Mouse (Mus musculus) lung, postnatal 0 days (tissue): Measurements from ENCODE around the gene Acaca. TPM values are rescaled to one million over a fixed set of nuclear protein-coding genes. Genes with fewer than 3 reads are reported as not detected.
"Not testable (repeated sequence)": the region's sequence is repeated elsewhere in the genome, so short reads cannot be mapped to it uniquely, and the experiment has no call there.

Experiments
- ATAC-seq: fragments of 200-750 bp; cut with Nextera tagmentation; 2 replicates; pipeline ENCODE4 v1.8.0; 2017; ENCODE audit warnings: moderate library complexity
- DNase-seq: peaks from one replicate; pipeline ENCODE4 v3.0.0-alpha.2; 2016; ENCODE audit warnings: low spot score
- H3K27ac ChIP-seq: fragments of 300-500 bp; sonication (generic); 2 replicates; pipeline ENCODE4 v1.5.1; 2014; ENCODE audit warnings: antibody characterized with exemption, mild to moderate bottlenecking, low read length, mixed read lengths
- H3K27me3 ChIP-seq: fragments of 300-500 bp; sonication (generic); replicated peaks from 2 replicates; pipeline ENCODE4 v1.6.1; 2014; ENCODE audit warnings: low read length, mixed read lengths; ENCODE audit not compliant: insufficient read depth
- H3K36me3 ChIP-seq: fragments of 300-500 bp; sonication (generic); 2 replicates; pipeline ENCODE4 v1.6.1; 2014; ENCODE audit warnings: low read length, mixed read lengths; ENCODE audit not compliant: insufficient read depth
- H3K4me1 ChIP-seq: fragments of 300-500 bp; sonication (generic); 2 replicates; pipeline ENCODE4 v1.6.1; 2014; ENCODE audit warnings: antibody characterized with exemption, low read depth, low read length, mixed read lengths; ENCODE audit not compliant: insufficient read depth
- H3K4me2 ChIP-seq: fragments of 300-500 bp; sonication (generic); replicated peaks from 2 replicates; pipeline ENCODE4 v1.6.1; 2014; ENCODE audit warnings: low read depth, mild to moderate bottlenecking, low read length, moderate library complexity, mixed read lengths
- H3K4me3 ChIP-seq: fragments of 300-500 bp; sonication (generic); 2 replicates; pipeline ENCODE4 v1.5.1; 2014; ENCODE audit warnings: low read depth, low read length
- H3K9ac ChIP-seq: fragments of 300-500 bp; sonication (generic); replicated peaks from 2 replicates; pipeline ENCODE4 v1.6.1; 2014; ENCODE audit warnings: low read depth, mild to moderate bottlenecking
- H3K9me3 ChIP-seq: fragments of 300-500 bp; sonication (generic); 2 replicates; pipeline ENCODE4 v1.6.1; 2016; ENCODE audit warnings: low read length, mixed read lengths
- CTCF ChIP-seq: IDR thresholded peaks from 2 replicates; pipeline ENCODE4 v1.5.1; 2016; ENCODE audit warnings: antibody characterized with exemption, mild to moderate bottlenecking
- EP300 ChIP-seq: IDR thresholded peaks from 2 replicates; pipeline ENCODE4 v1.6.1; 2016; ENCODE audit warnings: antibody characterized with exemption, mild to moderate bottlenecking, control low read depth
- WGBS: fragments of 180-500 bp; shearing (Covaris S2); extraction: QIAGEN DNeasy Blood & Tissue Kit; methylation state at CpG from one replicate; pipeline ENCODE4 v1.1.7; 2014; 5-methylcytosine and 5-hydroxymethylcytosine counted together
- polyA plus RNA-seq: library from polyadenylated mRNA; unstranded; fragments of >200 nt; fragmentation: Nextera tagmentation; extraction: Ambion mirVana; gene quantifications from 2 replicates; pipeline ENCODE4 v1.2.1, GENCODE M21; 2015

The Acaca gene
- polyA plus RNA-seq, 1 experiment from 2014 or later = 6.5 TPM

DNA sequence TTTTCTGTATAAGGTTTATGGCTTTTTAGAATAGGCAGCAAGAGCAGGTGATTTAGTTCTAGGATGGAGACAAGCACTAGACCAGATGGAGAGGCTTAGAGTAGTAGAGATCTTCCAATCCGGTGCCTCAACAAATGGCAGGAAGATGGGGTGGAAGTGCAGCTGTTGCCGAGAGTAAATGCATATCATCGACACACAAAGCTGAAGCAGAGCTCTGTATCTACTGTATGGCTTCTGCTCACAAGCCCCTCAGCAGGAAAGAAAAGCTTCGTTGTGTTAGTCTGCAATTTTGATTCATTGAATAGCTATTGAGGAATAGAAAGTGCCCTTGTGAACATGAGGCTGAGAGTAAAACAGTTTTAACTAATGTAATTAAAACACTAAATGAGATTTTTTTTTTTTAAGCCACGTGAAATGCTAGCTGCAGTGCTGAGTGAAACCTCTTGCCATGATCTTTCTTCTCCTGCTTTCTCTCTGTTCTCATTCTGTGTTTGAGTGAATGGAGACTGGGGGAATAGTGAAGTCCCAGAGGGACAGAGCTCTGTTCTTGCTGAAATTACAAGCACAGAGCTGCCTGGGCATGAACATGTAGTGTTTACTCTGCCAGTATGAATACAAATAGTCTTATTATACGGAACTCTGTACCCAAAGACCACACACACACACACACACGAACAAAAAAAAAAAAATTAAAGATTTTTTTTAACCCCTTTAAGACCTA lies 194.7 kb downstream of the Acaca start:
- H3K27me3 ChIP-seq = no peaks in the 10 kb centered on the region
- no peak for ATAC-seq
- no peak overlapping the region for H3K9ac ChIP-seq
- DNase-seq = no peak
- no peak overlapping the region for H3K27ac ChIP-seq
- H3K4me1 ChIP-seq = no peaks in the 10 kb centered on the region
- no peaks in the 10 kb centered on the region for H3K9me3 ChIP-seq
- WGBS = 65% methylated on average over 7 of the region's 7 CpGs
- H3K4me2 ChIP-seq = no peak overlapping the region
- TF ChIP-seq CTCF = no peak
- no peak for TF ChIP-seq EP300
- no peak overlapping the region for H3K4me3 ChIP-seq
- no peaks in the 10 kb centered on the region for H3K36me3 ChIP-seq

- H3K36me3 ChIP-seq = no peaks in the 10 kb centered on the region
- H3K4me1 ChIP-seq = no peaks in the 10 kb centered on the region
- no peak for ATAC-seq
- WGBS = 71% methylated on average over 4 of the region's 4 CpGs
- no peak overlapping the region for H3K27ac ChIP-seq
- no peak overlapping the region for H3K4me2 ChIP-seq
- TF ChIP-seq CTCF (no peak), EP300 (no peak)
- no peak for DNase-seq
- H3K9me3 ChIP-seq = no peaks in the 10 kb centered on the region
- no peaks in the 10 kb centered on the region for H3K27me3 ChIP-seq
- no peak overlapping the region for H3K4me3 ChIP-seq
- H3K9ac ChIP-seq = no peak overlapping the region
Observed at GRCm38 (mm10) chr11:84327086-84327485, 197.6 kb downstream of the Acaca start.

- ATAC-seq (no peak), DNase-seq (no peak)
- Histone ChIP-seq H3K9ac (no peak overlapping the region), H3K27me3 (no peaks in the 10 kb centered on the region), H3K36me3 (no peaks in the 10 kb centered on the region), H3K4me1 (no peaks in the 10 kb centered on the region), H3K4me2 (no peak overlapping the region), H3K4me3 (no peak overlapping the region), H3K9me3 (no peaks in the 10 kb centered on the region), H3K27ac (no peak overlapping the region)
- TF ChIP-seq EP300 (no peak), CTCF (no peak)
Observed at GRCm38 (mm10) chr11:84332384-84332783, 202.9 kb downstream of the Acaca start.

GRCm38 (mm10) chr11:84332860-84333259 lies 203.4 kb downstream of the Acaca start:
- no peak for ATAC-seq
- no peak for TF ChIP-seq CTCF
- no peak for TF ChIP-seq EP300
- 60% methylated on average over 3 of the region's 3 CpGs for WGBS
- H3K9me3 ChIP-seq = no peaks in the 10 kb centered on the region
- no peak overlapping the region for H3K4me2 ChIP-seq
- H3K4me3 ChIP-seq = no peak overlapping the region
- H3K36me3 ChIP-seq = no peaks in the 10 kb centered on the region
- no peaks in the 10 kb centered on the region for H3K27me3 ChIP-seq
- H3K4me1 ChIP-seq = no peaks in the 10 kb centered on the region
- H3K9ac ChIP-seq = no peak overlapping the region
- DNase-seq = no peak
- no peak overlapping the region for H3K27ac ChIP-seq

DNA sequence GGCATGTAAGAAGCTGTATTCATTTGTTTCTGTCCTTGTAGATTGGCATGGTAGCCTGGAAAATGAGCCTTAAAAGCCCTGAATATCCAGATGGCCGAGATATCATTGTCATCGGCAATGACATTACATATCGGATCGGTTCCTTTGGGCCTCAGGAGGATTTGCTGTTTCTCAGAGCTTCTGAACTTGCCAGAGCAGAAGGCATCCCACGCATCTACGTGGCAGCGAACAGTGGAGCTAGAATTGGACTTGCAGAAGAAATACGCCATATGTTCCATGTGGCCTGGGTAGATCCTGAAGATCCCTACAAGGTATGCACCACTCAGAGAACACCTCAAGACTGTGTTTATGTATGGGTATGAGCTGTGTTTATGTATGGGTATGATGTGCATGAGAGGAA lies 208.8 kb downstream of the Acaca start:
- H3K36me3 ChIP-seq, H3K4me2 ChIP-seq, H3K27me3 ChIP-seq, H3K4me3 ChIP-seq, H3K4me1 ChIP-seq, H3K27ac ChIP-seq, ATAC-seq, DNase-seq, H3K9ac ChIP-seq, H3K9me3 ChIP-seq: not testable (repeated sequence)
- WGBS = 96% methylated on average over 4 of the region's 8 CpGs

- Histone ChIP-seq H3K9me3 (no peaks in the 10 kb centered on the region), H3K4me2 (no peak overlapping the region), H3K27me3 (no peaks in the 10 kb centered on the region), H3K36me3 (no peaks in the 10 kb centered on the region), H3K9ac (no peak overlapping the region), H3K4me1 (no peaks in the 10 kb centered on the region), H3K27ac (no peak overlapping the region), H3K4me3 (no peak overlapping the region)
- WGBS = 71% methylated on average over 2 of the region's 2 CpGs
- ATAC-seq (no peak), DNase-seq (no peak)
- no peak for TF ChIP-seq EP300
- no peak for TF ChIP-seq CTCF
Observed at GRCm38 (mm10) chr11:84340630-84341029, 211.2 kb downstream of the Acaca start.
